Mouse (Mus musculus) kidney, postnatal 0 days (tissue): ENCODE data around the gene Nup153. TPM values are rescaled to one million over a fixed set of nuclear protein-coding genes. Genes with fewer than 3 reads are reported as not detected.

Source experiments
- ATAC-seq: fragments of 200-750 bp; cut with Nextera tagmentation; replicated peaks from 2 replicates; pipeline ENCODE4 v1.8.0; 2017; ENCODE audit warnings: low read depth, moderate number of reproducible peaks, moderate TSS enrichment, moderate library complexity; ENCODE audit not compliant: low FRiP score
- DNase-seq: peaks from one replicate; pipeline ENCODE4 v3.0.0-alpha.2; 2016; ENCODE audit warnings: low spot score
- H3K27ac ChIP-seq: fragments of 300-500 bp; sonication (generic); 2 replicates; pipeline ENCODE4 v1.5.1; 2014; ENCODE audit warnings: mild to moderate bottlenecking
- H3K27me3 ChIP-seq: fragments of 300-500 bp; sonication (generic); 2 replicates; pipeline ENCODE4 v1.6.1; 2014; ENCODE audit warnings: low read length, mixed read lengths; ENCODE audit not compliant: insufficient read depth
- H3K36me3 ChIP-seq: fragments of 300-500 bp; sonication (generic); 2 replicates; pipeline ENCODE4 v1.6.1; 2014; ENCODE audit warnings: low read length, mixed read lengths; ENCODE audit not compliant: insufficient read depth
- H3K4me1 ChIP-seq: fragments of 300-500 bp; sonication (generic); replicated peaks from 2 replicates; pipeline ENCODE4 v1.6.1; 2014; ENCODE audit warnings: antibody characterized with exemption, low read length, mixed read lengths; ENCODE audit not compliant: insufficient read depth
- H3K4me2 ChIP-seq: fragments of 300-500 bp; sonication (generic); 2 replicates; pipeline ENCODE4 v1.6.1; 2014; ENCODE audit warnings: mild to moderate bottlenecking, low read length, moderate library complexity, mixed read lengths
- H3K4me3 ChIP-seq: fragments of 300-500 bp; sonication (generic); replicated peaks from 2 replicates; pipeline ENCODE4 v1.5.1; 2014; ENCODE audit warnings: low read depth, low read length
- H3K9ac ChIP-seq: fragments of 300-500 bp; sonication (generic); 2 replicates; pipeline ENCODE4 v1.6.1; 2014; ENCODE audit warnings: low read depth, low read length
- H3K9me3 ChIP-seq: fragments of 300-500 bp; sonication (generic); replicated peaks from 2 replicates; pipeline ENCODE4 v1.6.1; 2016; ENCODE audit warnings: low read length, inconsistent platforms, mixed read lengths
- CTCF ChIP-seq: IDR thresholded peaks from 2 replicates; pipeline ENCODE4 v1.5.1; 2016; ENCODE audit warnings: antibody characterized with exemption, low read depth, mild to moderate bottlenecking, moderate library complexity
- WGBS: fragments of 180-500 bp; shearing (Covaris S2); extraction: QIAGEN DNeasy Blood & Tissue Kit; methylation state at CpG from one replicate; pipeline ENCODE4 v1.1.7; 2014; 5-methylcytosine and 5-hydroxymethylcytosine counted together
- polyA plus RNA-seq: library from polyadenylated mRNA; unstranded; fragments of >200 nt; fragmentation: Nextera tagmentation; extraction: Ambion mirVana; gene quantifications from 2 replicates; pipeline ENCODE4 v1.2.1, GENCODE M21; 2015

The Nup153 gene
- 15.3 and 17.7 TPM in 2 replicates for polyA plus RNA-seq

GRCm38 (mm10) chr13:46727837-46728268 lies at the start of gene Nup153:
Nup153 (minus strand) TSS chr13:46727940.
- peaks cover 9% of the 10 kb centered on the region; the same call in 1 of the 2 replicates for H3K4me1 ChIP-seq
- H3K27me3 ChIP-seq, result no peaks in the 10 kb centered on the region
- ATAC-seq (peak; percentile 83), DNase-seq (peak; percentile 98)
- H3K36me3 ChIP-seq, result no peaks in the 10 kb centered on the region
- TF ChIP-seq CTCF, result no peak
- H3K27ac ChIP-seq, result peak within 1 kb of the TSS; percentile 99
- H3K4me2 ChIP-seq, result peak within 1 kb of the TSS; percentile 82
- peak within 1 kb of the TSS; percentile 95 for H3K9ac ChIP-seq
- H3K9me3 ChIP-seq, result no peaks in the 10 kb centered on the region
- H3K4me3 ChIP-seq, result peak within 1 kb of the TSS; percentile 99
- under 1% methylated on average over 45 of the region's 51 CpGs for WGBS

- TF ChIP-seq CTCF, result no peak
- WGBS, result 92% methylated on average over 3 of the region's 3 CpGs
- Histone ChIP-seq H3K27ac (no peak overlapping the region), H3K36me3 (0 out of 2 replicates have a peak, but pooled peaks cover 2% of the 10 kb centered on the region), H3K9me3 (no peaks in the 10 kb centered on the region), H3K27me3 (no peaks in the 10 kb centered on the region), H3K4me2 (peak overlapping the region; percentile 23; the same call in 1 of the 2 replicates), H3K4me1 (no peaks in the 10 kb centered on the region), H3K9ac (no peak overlapping the region), H3K4me3 (no peak overlapping the region)
- DNase-seq, result no peak
- ATAC-seq, result no peak
Measured at GRCm38 (mm10) chr13:46777461-46777860, 49.7 kb upstream of the Nup153 start.

- Histone ChIP-seq H3K9me3 (no peaks in the 10 kb centered on the region), H3K27me3 (no peaks in the 10 kb centered on the region), H3K4me2 (peak overlapping the region; percentile 23; the same call in 1 of the 2 replicates), H3K27ac (peak overlapping the region; percentile 78), H3K36me3 (0 out of 2 replicates have a peak, but pooled peaks cover 4% of the 10 kb centered on the region), H3K4me3 (no peak overlapping the region), H3K4me1 (no peaks in the 10 kb centered on the region), H3K9ac (no peak overlapping the region)
- TF ChIP-seq CTCF, result no peak
- WGBS, result 46% methylated on average over 14 of the region's 14 CpGs
- DNase-seq (peak; percentile 56), ATAC-seq (peak; percentile 73)
Measured at GRCm38 (mm10) chr13:46776636-46777305, 49.0 kb upstream of the Nup153 start.

GRCm38 (mm10) chr13:46774998-46775397 lies 47.3 kb upstream of the Nup153 start:
- TF ChIP-seq CTCF, result no peak
- WGBS, result 86% methylated on average over 5 of the region's 5 CpGs
- DNase-seq, result no peak
- Histone ChIP-seq H3K9ac (no peak overlapping the region), H3K27ac (no peak overlapping the region), H3K4me2 (no peak overlapping the region), H3K36me3 (peaks cover 11% of the 10 kb centered on the region; the same call in 1 of the 2 replicates), H3K4me1 (no peaks in the 10 kb centered on the region), H3K9me3 (no peaks in the 10 kb centered on the region), H3K27me3 (no peaks in the 10 kb centered on the region), H3K4me3 (no peak overlapping the region)
- ATAC-seq, result no peak

GRCm38 (mm10) chr13:46772581-46772980 lies 44.8 kb upstream of the Nup153 start:
- Histone ChIP-seq H3K27me3 (no peaks in the 10 kb centered on the region), H3K27ac (no peak overlapping the region), H3K4me2 (no peak overlapping the region), H3K36me3 (peaks cover 20% of the 10 kb centered on the region; the same call in 1 of the 2 replicates), H3K9me3 (no peaks in the 10 kb centered on the region), H3K4me1 (no peaks in the 10 kb centered on the region), H3K4me3 (no peak overlapping the region), H3K9ac (no peak overlapping the region)
- over 99% methylated on average over 13 of the region's 13 CpGs for WGBS
- no peak for TF ChIP-seq CTCF
- no peak for ATAC-seq
- no peak for DNase-seq

- Histone ChIP-seq H3K4me2 (no peak overlapping the region), H3K27ac (no peak overlapping the region), H3K4me1 (no peaks in the 10 kb centered on the region), H3K27me3 (no peaks in the 10 kb centered on the region), H3K4me3 (no peak overlapping the region), H3K36me3 (peaks cover 27% of the 10 kb centered on the region; the same call in 1 of the 2 replicates), H3K9ac (no peak overlapping the region), H3K9me3 (no peaks in the 10 kb centered on the region)
- no peak for TF ChIP-seq CTCF
- DNase-seq, result no peak
- 97% methylated on average over 2 of the region's 2 CpGs for WGBS
- ATAC-seq, result no peak
Measured at GRCm38 (mm10) chr13:46765361-46765760, 37.6 kb upstream of the Nup153 start.
